ENCODE assay signal across 8 mouse cellular contexts in the genomic region with DNA sequence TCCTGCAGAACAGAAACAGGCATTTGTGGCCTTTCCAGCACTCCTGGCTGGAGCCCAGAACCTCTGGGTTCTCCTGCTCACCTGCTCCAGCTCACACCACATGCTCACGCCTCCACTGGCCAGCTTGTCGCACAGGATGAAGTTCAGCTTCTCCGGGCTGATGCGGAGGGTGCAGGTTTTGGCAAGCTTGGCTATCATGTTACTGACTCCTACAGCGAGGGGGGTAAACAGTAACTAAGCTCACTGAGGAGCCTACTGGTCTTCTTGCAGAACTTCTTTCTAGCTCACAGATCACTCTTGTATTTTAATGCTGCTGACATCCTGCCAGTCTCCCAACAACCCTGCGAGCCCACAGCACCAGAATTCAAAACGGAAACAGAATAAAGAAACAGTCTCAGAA. TPM values are rescaled to one million over a fixed set of nuclear protein-coding genes. Genes with fewer than 3 reads are reported as not detected.
DNase-seq lines count a peak whose midpoint lies in the region; ATAC-seq lines count a peak whose summit lies in the region.

No protein-coding gene starts in this region.

- H3K4me1 ChIP-seq in embryonic facial prominence, embryonic 11.5 days (ENCODE audit: control insufficient read depth, insufficient read depth, low read length): no peaks in the 10 kb centered on the region
- peaks cover 26% of the 10 kb centered on the region for H3K4me1 ChIP-seq in midbrain, embryonic 10.5 days

- no peaks in the 10 kb centered on the region for H3K36me3 ChIP-seq in embryonic facial prominence, embryonic 11.5 days (replicated peaks; ENCODE audit: control insufficient read depth, insufficient read depth, low read depth, low read length)
- peaks cover 34% of the 10 kb centered on the region for H3K36me3 ChIP-seq in midbrain, embryonic 10.5 days

- H3K27ac ChIP-seq in embryonic facial prominence, embryonic 11.5 days (replicated peaks; ENCODE audit: low read depth, low read length): peak overlapping the region; percentile 78
- H3K27ac ChIP-seq in midbrain, embryonic 10.5 days (replicated peaks): peak overlapping the region; percentile 97

- peak; percentile 5 to 7 for DNase-seq in layer of hippocampus, adult 8-10 months (ENCODE audit: low spot score in 2 of 2)
- DNase-seq in layer of hippocampus, adult 9-11 months: no peak
- DNase-seq in MN1 (ENCODE audit: low spot score): peak; percentile 58
- peak; percentile 63 for DNase-seq in embryonic facial prominence, embryonic 11.5 days (ENCODE audit: low spot score)
- peak; percentile 29 for DNase-seq in heart, postnatal 4 days
- DNase-seq in large intestine, adult 2 months (ENCODE audit: low read depth, low spot score): peak; percentile 7
- no peak for DNase-seq in midbrain, embryonic 10.5 days (ENCODE audit: low spot score)
- no peak for DNase-seq in Muller cell, postnatal 12 days (ENCODE audit: inconsistent ontology term)

- peak overlapping the region; percentile 41 for H3K4me2 ChIP-seq in embryonic facial prominence, embryonic 11.5 days (ENCODE audit: low read depth, low read length)

- no peaks in the 10 kb centered on the region for H3K9me3 ChIP-seq in embryonic facial prominence, embryonic 11.5 days (replicated peaks; ENCODE audit: control insufficient read depth, low read length)
- H3K9me3 ChIP-seq in midbrain, embryonic 10.5 days (replicated peaks): no peaks in the 10 kb centered on the region

- WGBS in embryonic facial prominence, embryonic 11.5 days: under 1% methylated on average over 7 of the region's 7 CpGs
- under 1% methylated on average over 7 of the region's 7 CpGs for WGBS in large intestine, adult 2 months
- WGBS in midbrain, embryonic 10.5 days: 0% methylated on average over 7 of the region's 7 CpGs

- H3K27me3 ChIP-seq in embryonic facial prominence, embryonic 11.5 days (ENCODE audit: control insufficient read depth, insufficient read depth, low read length): no peaks in the 10 kb centered on the region
- H3K27me3 ChIP-seq in midbrain, embryonic 10.5 days (ENCODE audit: low read depth, poor library complexity, severe bottlenecking): no peaks in the 10 kb centered on the region

- H3K4me3 ChIP-seq in embryonic facial prominence, embryonic 11.5 days (ENCODE audit: low read depth, low read length): peak overlapping the region; percentile 64
- peak overlapping the region; percentile 77 for H3K4me3 ChIP-seq in midbrain, embryonic 10.5 days

- peak; percentile 78 for ATAC-seq in embryonic facial prominence, embryonic 11.5 days (replicated peaks; ENCODE audit: insufficient number of reproducible peaks, low FRiP score, low TSS enrichment, low read depth)

- peak overlapping the region; percentile 90 for H3K9ac ChIP-seq in embryonic facial prominence, embryonic 11.5 days (replicated peaks; ENCODE audit: low read length)

RNA-seq across cellular contexts. Expression of gene Hus1, which starts 0.6 kb away (rescaled TPM):
- 10 to 100 TPM; 13.3 to 14.1 (median 13.5) TPM for total RNA-seq in layer of hippocampus, adult 8-10 months (2022)
- polyA plus RNA-seq in embryonic facial prominence, embryonic 11.5 days (2014; fragmentation: Nextera tagmentation; extraction: Ambion mirVana): 22.6 and 24.7 TPM in 2 replicates
- total RNA-seq in heart, postnatal 4 days (2021): 10 to 100 TPM; 17.4 to 17.6 TPM
- polyA plus RNA-seq in large intestine, adult 2 months (2012; rRNA removed): 2.7 and 5.2 TPM in 2 replicates
- polyA plus RNA-seq in midbrain, embryonic 10.5 days (2016; fragmentation: Nextera tagmentation; extraction: Ambion mirVana): 21.5 and 23.2 TPM in 2 replicates

RNA-seq across cellular contexts. Expression of gene Pkd1l1, which starts 37.4 kb away (rescaled TPM):
- under 1 TPM; 0.06 to 0.51 (median 0.10) TPM for total RNA-seq in layer of hippocampus, adult 8-10 months (2022)
- polyA plus RNA-seq in embryonic facial prominence, embryonic 11.5 days (2014; fragmentation: Nextera tagmentation; extraction: Ambion mirVana): 0.33 TPM in 1 of 2 replicates, not detected in the other
- total RNA-seq in heart, postnatal 4 days (2021): under 1 TPM in 1 of 2 experiments, not detected in 1; 0.05 TPM
- polyA plus RNA-seq in large intestine, adult 2 months (2012; rRNA removed): 0.01 and 0.14 TPM in 2 replicates
- polyA plus RNA-seq in midbrain, embryonic 10.5 days (2016; fragmentation: Nextera tagmentation; extraction: Ambion mirVana): 0.05 and 0.07 TPM in 2 replicates

RNA-seq across cellular contexts. Expression of gene Gm11992, which starts 38.0 kb away (rescaled TPM):
- 1 to 10 TPM; 1.2 to 2.5 (median 1.6) TPM for total RNA-seq in layer of hippocampus, adult 8-10 months (2022)
- 0.20 and 1.0 TPM in 2 replicates for polyA plus RNA-seq in embryonic facial prominence, embryonic 11.5 days (2014; fragmentation: Nextera tagmentation; extraction: Ambion mirVana)
- total RNA-seq in heart, postnatal 4 days (2021): 1 to 10 TPM; 3.7 to 4.4 TPM
- polyA plus RNA-seq in large intestine, adult 2 months (2012; rRNA removed): 0.55 and 1.8 TPM in 2 replicates
- 0.64 and 0.78 TPM in 2 replicates for polyA plus RNA-seq in midbrain, embryonic 10.5 days (2016; fragmentation: Nextera tagmentation; extraction: Ambion mirVana)

RNA-seq across cellular contexts. Expression of gene Sun3, which starts 38.4 kb away (rescaled TPM):
- under 1 TPM; 0.37 to 0.65 (median 0.40) TPM for total RNA-seq in layer of hippocampus, adult 8-10 months (2022)
- 0.18 and 0.24 TPM in 2 replicates for polyA plus RNA-seq in embryonic facial prominence, embryonic 11.5 days (2014; fragmentation: Nextera tagmentation; extraction: Ambion mirVana)
- 1 to 10 TPM; 6.9 to 8.7 TPM for total RNA-seq in heart, postnatal 4 days (2021)
- polyA plus RNA-seq in large intestine, adult 2 months (2012; rRNA removed): 0.26 and 0.51 TPM in 2 replicates
- polyA plus RNA-seq in midbrain, embryonic 10.5 days (2016; fragmentation: Nextera tagmentation; extraction: Ambion mirVana): 0.15 TPM in 1 of 2 replicates, not detected in the other

Comparison
In these comparisons a context has a peak if more than half of its experiments do, and no peak if none do; other contexts are left out.
1. DNase-seq: peak in layer of hippocampus, adult 8-10 months (2 of 2), MN1 (single experiment), embryonic facial prominence, embryonic 11.5 days (single experiment), heart, postnatal 4 days (single experiment) and large intestine, adult 2 months (single experiment); none in layer of hippocampus, adult 9-11 months (single experiment), midbrain, embryonic 10.5 days (single experiment) and Muller cell, postnatal 12 days (single experiment).